10 mouse cellular contexts compared by ENCODE assay signal in the genomic region with DNA sequence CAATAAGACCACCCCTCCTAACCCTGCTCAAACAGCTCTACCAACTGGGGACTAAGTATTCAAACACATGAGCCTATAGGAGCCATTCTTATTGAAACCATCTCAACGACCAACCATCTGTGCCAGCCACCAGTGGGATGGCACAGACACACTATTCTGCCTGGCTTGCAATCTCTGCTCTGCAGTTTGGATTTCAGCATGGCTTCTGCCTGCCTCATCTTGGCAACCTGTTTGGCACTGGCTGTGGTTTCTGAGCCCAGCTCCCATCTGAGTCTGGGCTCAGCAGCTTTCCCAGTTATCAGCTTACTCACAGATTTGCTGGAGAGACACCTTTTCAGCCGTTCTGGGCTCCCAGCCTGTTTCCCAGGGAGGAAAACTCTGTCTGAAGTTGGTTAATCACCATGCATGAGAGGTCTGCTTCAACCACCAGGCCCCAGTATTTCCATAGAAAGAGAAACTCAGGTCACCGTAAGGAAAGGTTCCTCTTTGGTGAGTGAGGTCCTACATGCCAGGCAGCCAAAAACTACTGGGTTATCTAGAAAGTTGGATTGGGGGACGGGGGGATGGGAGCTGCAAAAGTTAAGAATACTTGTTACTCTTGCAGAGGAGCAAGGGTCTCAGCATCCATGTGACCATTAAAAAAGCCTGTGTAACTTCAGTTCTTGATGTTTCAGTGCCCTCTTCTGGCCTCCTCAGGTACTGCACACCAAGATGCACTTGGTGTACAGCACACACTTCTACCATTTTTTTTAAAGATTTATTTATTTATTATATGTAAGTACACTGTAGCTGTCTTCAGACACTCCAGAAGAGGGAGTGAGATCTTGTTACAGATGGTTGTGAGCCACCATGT.
DNase-seq lines count a peak whose midpoint lies in the region; ATAC-seq and TF ChIP-seq lines count a peak whose summit lies in the region.
"Had no signal": no experiment of that assay in that cellular context is flagged by ENCODE, and none has a peak within 500 bp of the region (broad histone marks: within the 10 kb centered on the region; RNA-seq: fewer than 3 reads in every experiment).

No protein-coding gene starts in this region.

- no peak for DNase-seq in G1E (ENCODE audit: low spot score)
- peak; percentile 67 for DNase-seq in c-Kit-positive CD71-positive TER-119-positive erythroid progenitor cells, embryonic 14.5 days (ENCODE audit: low spot score)
- peak; percentile 51 for DNase-seq in gastrocnemius, adult 18-20 months (ENCODE audit: low spot score)
- peak; percentile 23 to 56 for DNase-seq in layer of hippocampus, adult 18-20 months (ENCODE audit: low spot score in 2 of 2)
- DNase-seq in mesoderm, embryonic 11.5 days (ENCODE audit: low read depth, low spot score) = peak; percentile 61
- peak; percentile 80 for DNase-seq in testis, postnatal 10 days (ENCODE audit: low spot score)

- WGBS in intestine, postnatal 0 days = 81% methylated on average over 4 of the region's 4 CpGs
- WGBS in intestine, embryonic 15.5 days = 81% methylated on average over 4 of the region's 4 CpGs

- H3K9me3 ChIP-seq in intestine, postnatal 0 days (ENCODE audit: control insufficient read depth) = no peaks in the 10 kb centered on the region
- H3K9me3 ChIP-seq in intestine, embryonic 15.5 days = no peaks in the 10 kb centered on the region
- 0 out of 2 replicates have a peak, but pooled peaks cover 2% of the 10 kb centered on the region for H3K9me3 ChIP-seq in G1E (replicated peaks)
- H3K9me3 ChIP-seq: embryonic facial prominence, embryonic 12.5 days had no signal

- no peaks in the 10 kb centered on the region for H3K36me3 ChIP-seq in intestine, postnatal 0 days (ENCODE audit: control insufficient read depth, insufficient read depth)
- no peaks in the 10 kb centered on the region for H3K36me3 ChIP-seq in intestine, embryonic 15.5 days
- H3K36me3 ChIP-seq in G1E (replicated peaks) = no peaks in the 10 kb centered on the region
- H3K36me3 ChIP-seq: embryonic facial prominence, embryonic 12.5 days; limb, embryonic 13.5 days had no signal

- peak; percentile 78 for TF ChIP-seq CTCF in intestine, postnatal 0 days (IDR thresholded peaks at IDR 0.05; ENCODE audit: low read depth)
- TF ChIP-seq CTCF in G1E (IDR thresholded peaks at IDR 0.05; ENCODE audit: low read depth, low read length) = peak; percentile 33; the same call in 1 of the 2 replicates

- H3K9ac ChIP-seq in intestine, postnatal 0 days (ENCODE audit: low read depth, low read length) = no peak overlapping the region
- H3K9ac ChIP-seq in intestine, embryonic 15.5 days = no peak overlapping the region
- H3K9ac ChIP-seq: embryonic facial prominence, embryonic 12.5 days; limb, embryonic 13.5 days had no signal

- H3K27ac ChIP-seq in intestine, postnatal 0 days (ENCODE audit: low read depth, low read length) = no peak overlapping the region
- no peak overlapping the region for H3K27ac ChIP-seq in intestine, embryonic 15.5 days
- H3K27ac ChIP-seq: embryonic facial prominence, embryonic 12.5 days; limb, embryonic 13.5 days had no signal

- no peak overlapping the region for H3K4me3 ChIP-seq in intestine, postnatal 0 days (ENCODE audit: low read depth, low read length)
- no peak overlapping the region for H3K4me3 ChIP-seq in intestine, embryonic 15.5 days (replicated peaks)
- H3K4me3 ChIP-seq in G1E (ENCODE audit: low read depth, low read length) = no peak overlapping the region
- H3K4me3 ChIP-seq: embryonic facial prominence, embryonic 12.5 days; limb, embryonic 13.5 days had no signal

- no peak for ATAC-seq in intestine, postnatal 0 days
- ATAC-seq in intestine, embryonic 15.5 days = no peak
- no peak for ATAC-seq in G1E (ENCODE audit: extremely low read depth, insufficient number of reproducible peaks, low FRiP score, poor library complexity, severe bottlenecking)

- no peaks in the 10 kb centered on the region for H3K27me3 ChIP-seq in intestine, postnatal 0 days (replicated peaks; ENCODE audit: control insufficient read depth, insufficient read depth, low read length)
- no peaks in the 10 kb centered on the region for H3K27me3 ChIP-seq in intestine, embryonic 15.5 days (replicated peaks)
- H3K27me3 ChIP-seq in G1E (ENCODE audit: insufficient read depth, low read length) = no peaks in the 10 kb centered on the region
- H3K27me3 ChIP-seq: embryonic facial prominence, embryonic 12.5 days; limb, embryonic 13.5 days had no signal

- H3K4me2 ChIP-seq in intestine, postnatal 0 days (replicated peaks; ENCODE audit: low read depth) = no peak overlapping the region
- no peak overlapping the region for H3K4me2 ChIP-seq in intestine, embryonic 15.5 days (replicated peaks)
- H3K4me2 ChIP-seq: embryonic facial prominence, embryonic 12.5 days; limb, embryonic 13.5 days had no signal

- no peaks in the 10 kb centered on the region for H3K4me1 ChIP-seq in intestine, postnatal 0 days (replicated peaks; ENCODE audit: control insufficient read depth, insufficient read depth, low read length)
- H3K4me1 ChIP-seq in intestine, embryonic 15.5 days (replicated peaks) = no peaks in the 10 kb centered on the region
- peaks cover 36% of the 10 kb centered on the region for H3K4me1 ChIP-seq in G1E (ENCODE audit: insufficient read depth, low read depth, low read length)
- H3K4me1 ChIP-seq: embryonic facial prominence, embryonic 12.5 days; limb, embryonic 13.5 days had no signal
